Mouse (Mus musculus): Measurements from ENCODE around the gene Fcgr1. TPM values are rescaled to one million over a fixed set of nuclear protein-coding genes. Genes with fewer than 3 reads are reported as not detected.
"Not testable (repeated sequence)": the region's sequence is repeated elsewhere in the genome, so short reads cannot be mapped to it uniquely, and the experiment has no call there.

The Fcgr1 gene
- polyA plus RNA-seq, 1 experiment: not detected

GRCm38 (mm10) chr3:96309441-96309840 is 15.7 kb upstream of the Fcgr1 start:
- peaks cover 2% of the 10 kb centered on the region; the same call in 1 of the 2 replicates for H3K9me3 ChIP-seq (ENCODE audit: control insufficient read depth, low read length)
- no peaks in the 10 kb centered on the region; the same call in 1 of the 2 replicates for H3K36me3 ChIP-seq (ENCODE audit: control insufficient read depth)
- peaks cover 13% of the 10 kb centered on the region for H3K27me3 ChIP-seq (ENCODE audit: control insufficient read depth)
- peaks cover 4% of the 10 kb centered on the region for H3K4me1 ChIP-seq (ENCODE audit: control insufficient read depth)
- H3K4me3 ChIP-seq (replicated peaks): no peak overlapping the region
- TF ChIP-seq TAL1 (IDR thresholded peaks at IDR 0.05; ENCODE audit: low read length): no peak
- no peak for TF ChIP-seq GATA1 (IDR thresholded peaks at IDR 0.05; ENCODE audit: low read length)

- TF ChIP-seq GATA1 (IDR thresholded peaks at IDR 0.05; ENCODE audit: low read length): no peak
- no peak for TF ChIP-seq TAL1 (IDR thresholded peaks at IDR 0.05; ENCODE audit: low read length)
Observed at GRCm38 (mm10) chr3:96306506-96306905, 12.7 kb upstream of the Fcgr1 start.

GRCm38 (mm10) chr3:96302076-96302475 is 8.3 kb upstream of the Fcgr1 start:
- no peak for TF ChIP-seq GATA1 (IDR thresholded peaks at IDR 0.05; ENCODE audit: low read length)
- no peak for TF ChIP-seq TAL1 (IDR thresholded peaks at IDR 0.05; ENCODE audit: low read length)
- Histone ChIP-seq H3K4me3 (replicated peaks) (no peak overlapping the region), H3K4me1 (ENCODE audit: control insufficient read depth) (peaks cover 7% of the 10 kb centered on the region), H3K27me3 (ENCODE audit: control insufficient read depth) (peaks cover 33% of the 10 kb centered on the region), H3K9me3 (ENCODE audit: control insufficient read depth, low read length) (no peaks in the 10 kb centered on the region), H3K36me3 (ENCODE audit: control insufficient read depth) (no peaks in the 10 kb centered on the region)

More at GRCm38 (mm10) chr3:96306506-96306905, 12.7 kb upstream of the Fcgr1 start:
- Histone ChIP-seq H3K27me3 (ENCODE audit: control insufficient read depth) (peaks cover 18% of the 10 kb centered on the region), H3K9me3 (ENCODE audit: control insufficient read depth, low read length) (no peaks in the 10 kb centered on the region), H3K36me3 (ENCODE audit: control insufficient read depth) (no peaks in the 10 kb centered on the region), H3K4me3 (replicated peaks) (no peak overlapping the region), H3K4me1 (ENCODE audit: control insufficient read depth) (peaks cover 7% of the 10 kb centered on the region)

GRCm38 (mm10) chr3:96300706-96301529 is 7.1 kb upstream of the Fcgr1 start:
- Histone ChIP-seq H3K4me3 (replicated peaks) (peak overlapping the region; percentile 23), H3K4me1 (ENCODE audit: control insufficient read depth) (peaks cover 7% of the 10 kb centered on the region), H3K36me3 (ENCODE audit: control insufficient read depth) (no peaks in the 10 kb centered on the region), H3K9me3 (ENCODE audit: control insufficient read depth, low read length) (no peaks in the 10 kb centered on the region), H3K27me3 (ENCODE audit: control insufficient read depth) (peaks cover 25% of the 10 kb centered on the region)
- no peak for TF ChIP-seq GATA1 (IDR thresholded peaks at IDR 0.05; ENCODE audit: low read length)

- Histone ChIP-seq H3K4me3 (replicated peaks) (no peak overlapping the region), H3K4me1 (ENCODE audit: control insufficient read depth) (peaks cover 4% of the 10 kb centered on the region)
Observed at GRCm38 (mm10) chr3:96299562-96299961, 5.8 kb upstream of the Fcgr1 start.

GRCm38 (mm10) chr3:96298360-96298759 is 4.6 kb upstream of the Fcgr1 start:
- Histone ChIP-seq H3K4me1 (ENCODE audit: control insufficient read depth) (no peaks in the 10 kb centered on the region), H3K4me3 (replicated peaks) (no peak overlapping the region), H3K27me3 (ENCODE audit: control insufficient read depth) (peaks cover 29% of the 10 kb centered on the region), H3K9me3 (ENCODE audit: control insufficient read depth, low read length) (no peaks in the 10 kb centered on the region), H3K36me3 (ENCODE audit: control insufficient read depth) (no peaks in the 10 kb centered on the region)
- TF ChIP-seq GATA1 (IDR thresholded peaks at IDR 0.05; ENCODE audit: low read length): no peak
- TF ChIP-seq TAL1 (IDR thresholded peaks at IDR 0.05; ENCODE audit: low read length): no peak

More at GRCm38 (mm10) chr3:96299562-96299961, 5.8 kb upstream of the Fcgr1 start:
- H3K27me3 ChIP-seq (ENCODE audit: control insufficient read depth): peaks cover 21% of the 10 kb centered on the region
- no peak for TF ChIP-seq TAL1 (IDR thresholded peaks at IDR 0.05; ENCODE audit: low read length)
- TF ChIP-seq GATA1 (IDR thresholded peaks at IDR 0.05; ENCODE audit: low read length): no peak
- no peaks in the 10 kb centered on the region for H3K9me3 ChIP-seq (ENCODE audit: control insufficient read depth, low read length)
- no peaks in the 10 kb centered on the region for H3K36me3 ChIP-seq (ENCODE audit: control insufficient read depth)

- H3K36me3 ChIP-seq (ENCODE audit: control insufficient read depth): no peaks in the 10 kb centered on the region
- TF ChIP-seq GATA1 (IDR thresholded peaks at IDR 0.05; ENCODE audit: low read length): no peak
- TF ChIP-seq TAL1 (IDR thresholded peaks at IDR 0.05; ENCODE audit: low read length): no peak
- H3K4me1 ChIP-seq (ENCODE audit: control insufficient read depth): no peaks in the 10 kb centered on the region
- H3K9me3 ChIP-seq (ENCODE audit: control insufficient read depth, low read length): no peaks in the 10 kb centered on the region
- peaks cover 9% of the 10 kb centered on the region for H3K27me3 ChIP-seq (ENCODE audit: control insufficient read depth)
- H3K4me3 ChIP-seq (replicated peaks): no peak overlapping the region
Observed at GRCm38 (mm10) chr3:96293368-96293767, 401 bp downstream of the Fcgr1 start.

GRCm38 (mm10) chr3:96292641-96293040 is 1.1 kb downstream of the Fcgr1 start:
- Histone ChIP-seq H3K9me3 (ENCODE audit: control insufficient read depth, low read length) (no peaks in the 10 kb centered on the region; the same call in 1 of the 2 replicates), H3K36me3 (ENCODE audit: control insufficient read depth) (no peaks in the 10 kb centered on the region), H3K27me3 (ENCODE audit: control insufficient read depth) (peaks cover 9% of the 10 kb centered on the region), H3K4me1 (ENCODE audit: control insufficient read depth) (no peaks in the 10 kb centered on the region), H3K4me3 (replicated peaks) (no peak overlapping the region)
- no peak for TF ChIP-seq GATA1 (IDR thresholded peaks at IDR 0.05; ENCODE audit: low read length)
- TF ChIP-seq TAL1 (IDR thresholded peaks at IDR 0.05; ENCODE audit: low read length): no peak

- not testable (repeated sequence) for H3K36me3 ChIP-seq (ENCODE audit: control insufficient read depth); H3K4me1 ChIP-seq (ENCODE audit: control insufficient read depth)
Observed at GRCm38 (mm10) chr3:96290727-96291126, 3.0 kb downstream of the Fcgr1 start.

More at GRCm38 (mm10) chr3:96290727-96291126, 3.0 kb downstream of the Fcgr1 start:
- H3K4me3 ChIP-seq (replicated peaks); H3K9me3 ChIP-seq (ENCODE audit: control insufficient read depth, low read length): not testable (repeated sequence)
- H3K27me3 ChIP-seq (ENCODE audit: control insufficient read depth): peaks cover 12% of the 10 kb centered on the region

Data from erythroblast, embryonic 14.5 days (primary cell).